Mouse (Mus musculus) urinary bladder, postnatal 10 days (tissue): ENCODE results near the gene Cmbl.

Experiments
- DNase-seq: peaks from one replicate; pipeline ENCODE4 v3.0.0; 2022; ENCODE audit warnings: low spot score

Cmbl gene

DNA sequence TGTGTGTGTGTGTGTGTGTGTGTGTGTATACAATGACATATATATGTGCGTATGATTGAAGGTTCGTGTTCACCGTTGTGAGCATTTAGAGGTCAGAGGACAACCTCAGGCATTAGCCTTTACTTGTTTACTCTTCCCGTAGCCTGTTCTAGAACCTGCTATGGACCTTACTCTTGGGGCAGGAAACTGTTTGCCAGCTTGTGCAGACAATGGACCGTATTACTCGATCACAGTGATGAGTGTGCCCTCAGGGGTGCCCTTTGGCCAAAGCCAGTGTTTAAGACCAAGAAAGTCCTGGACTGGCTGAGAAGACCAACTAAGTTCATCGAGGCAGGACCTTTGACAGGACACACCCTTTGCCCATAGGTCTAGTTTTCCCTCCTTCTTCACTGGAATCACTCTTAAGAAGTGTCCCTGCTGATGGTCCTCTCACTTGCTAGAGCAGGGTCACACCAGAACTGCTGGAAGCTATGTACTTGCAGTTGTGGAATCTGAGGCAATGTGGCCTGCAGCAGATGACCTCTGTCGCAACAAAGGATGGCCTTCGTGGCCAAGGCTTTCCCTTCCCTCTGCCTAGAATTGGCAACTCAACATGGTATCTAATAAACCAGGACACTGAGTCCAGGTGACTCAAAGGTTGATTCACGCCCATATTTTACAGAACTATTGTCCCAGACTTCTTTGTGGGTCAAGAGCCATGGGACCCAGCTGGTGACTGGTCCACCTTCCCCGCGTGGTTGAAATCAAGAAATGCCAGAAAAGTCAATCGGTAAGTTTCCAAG lies 18.3 kb downstream of the Cmbl start:
- DNase-seq = no peak

DNA sequence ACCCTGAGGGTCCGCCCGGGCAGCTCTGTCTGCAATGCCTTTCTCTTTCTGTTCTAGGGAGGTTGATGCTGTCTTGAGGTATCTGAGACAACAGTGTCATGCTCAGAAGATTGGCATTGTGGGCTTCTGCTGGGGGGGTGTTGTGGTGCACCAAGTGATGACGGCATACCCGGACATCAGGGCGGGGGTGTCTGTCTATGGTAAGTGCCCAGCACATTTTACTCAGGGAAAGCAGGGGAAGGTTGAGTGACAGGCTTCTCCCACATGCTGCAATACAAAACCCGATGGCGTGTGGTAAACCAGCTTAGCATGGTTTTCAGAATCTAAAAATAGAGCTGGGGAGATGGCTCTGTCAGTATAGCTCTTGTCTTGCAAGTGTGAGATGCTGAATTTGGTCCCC lies 20.0 kb downstream of the Cmbl start:
- DNase-seq = no peak

DNA sequence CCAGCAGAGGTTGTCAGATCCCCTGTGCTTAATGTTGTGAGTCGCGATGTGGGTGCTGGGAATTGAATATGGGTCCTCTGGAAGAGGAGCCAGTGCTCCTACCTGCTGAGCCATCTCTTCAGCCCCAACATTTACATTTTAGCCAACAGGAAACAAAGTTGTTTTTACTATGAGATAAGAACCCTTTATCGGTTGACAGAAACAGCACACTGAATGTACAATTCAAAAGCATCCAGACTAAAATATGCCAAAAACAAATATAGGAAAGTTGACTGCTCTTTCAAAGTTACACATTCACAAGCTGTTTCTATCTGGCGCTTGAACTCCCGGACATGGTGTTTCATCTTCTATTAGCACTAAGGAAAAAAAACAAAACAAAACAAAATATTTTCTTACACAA lies 20.9 kb downstream of the Cmbl start:
- DNase-seq = no peak

DNA sequence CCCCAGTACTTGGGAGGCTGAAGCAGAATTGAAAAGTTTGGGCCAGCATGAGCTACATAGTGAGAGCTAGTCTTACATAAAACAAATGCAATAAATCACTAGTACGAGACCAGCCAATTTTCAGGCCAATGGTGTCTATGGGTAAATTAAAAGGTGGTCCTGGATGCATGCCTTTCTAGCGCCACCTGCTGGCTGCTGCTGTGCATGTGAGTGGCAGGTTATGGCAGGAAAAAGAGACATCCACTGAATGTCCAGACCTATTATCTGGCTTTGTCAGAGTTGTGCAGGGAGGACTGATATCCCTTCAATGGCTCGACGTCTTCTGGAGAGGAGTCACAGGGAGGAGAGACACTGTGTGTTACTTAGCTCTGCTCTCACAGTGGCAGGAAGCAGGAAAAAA lies 21.3 kb downstream of the Cmbl start:
- DNase-seq = peak; percentile 54

DNA sequence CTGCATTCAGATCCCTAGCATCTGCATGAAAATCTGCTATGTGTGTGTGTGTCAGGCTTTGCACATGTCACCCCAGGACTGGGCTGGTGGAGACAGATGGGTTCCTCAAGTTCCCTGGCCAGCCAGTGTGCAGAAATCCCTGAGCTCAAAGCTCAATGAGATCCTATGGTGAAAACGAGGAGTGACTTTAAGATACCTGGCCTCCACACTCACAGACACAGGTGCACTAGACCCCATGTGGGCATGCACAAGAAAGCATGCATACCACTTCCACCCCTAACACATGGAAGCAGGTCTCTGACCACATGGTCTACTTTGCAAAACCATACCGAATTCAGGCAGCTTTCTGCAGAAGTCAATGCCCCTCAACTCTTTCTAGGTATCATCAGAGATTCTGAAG lies 22.6 kb downstream of the Cmbl start:
- DNase-seq = no peak

DNA sequence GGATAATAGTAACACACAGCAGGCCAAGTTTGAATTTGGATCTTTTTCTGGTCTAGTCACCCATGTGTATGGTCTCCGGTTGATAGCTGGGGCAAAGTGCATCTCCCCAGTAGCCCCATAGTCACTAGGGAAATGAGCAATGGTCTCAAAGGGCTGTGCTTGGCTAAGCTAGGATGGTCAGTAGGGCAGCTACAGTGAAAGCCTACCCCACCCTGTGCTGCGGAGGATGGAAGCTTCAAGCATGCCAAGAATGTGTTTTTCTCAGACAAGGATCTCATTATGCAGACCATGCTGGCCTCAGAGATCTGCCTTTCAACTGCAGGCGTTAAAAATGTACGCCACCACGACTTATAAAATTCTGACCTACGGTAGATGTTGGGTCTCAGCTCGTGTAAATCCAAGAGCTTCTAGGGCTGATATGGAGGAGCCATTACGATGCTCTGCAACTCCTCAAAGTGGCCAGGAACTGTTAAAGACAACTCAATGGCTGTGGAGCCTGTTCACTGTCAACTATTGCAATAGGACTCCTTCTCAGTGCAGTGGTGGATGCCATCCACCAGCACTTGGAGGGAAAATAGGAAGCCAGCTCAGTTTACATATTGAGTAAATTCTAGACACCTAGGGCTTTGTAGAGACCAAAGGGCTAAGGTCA lies 23.9 kb downstream of the Cmbl start:
- DNase-seq = no peak

DNA sequence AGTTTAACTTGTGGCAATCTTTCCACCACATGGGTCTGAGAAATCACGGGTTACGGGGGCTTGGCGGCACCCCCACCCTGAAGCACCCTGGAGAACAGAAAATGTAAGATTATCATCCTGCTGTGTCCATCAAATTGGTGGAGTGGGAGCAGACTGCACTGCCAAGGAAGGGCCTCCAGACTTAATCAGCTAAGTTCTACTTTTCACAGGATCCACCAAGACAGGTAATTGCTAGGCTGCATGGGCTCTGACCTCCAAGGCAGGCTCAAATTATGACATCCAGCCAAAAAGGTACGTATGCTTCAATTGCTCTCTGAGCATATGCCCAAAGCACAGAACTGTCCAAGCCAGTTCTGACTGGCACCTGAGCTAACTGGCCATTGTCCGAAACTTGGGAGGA lies 25.0 kb downstream of the Cmbl start:
- no peak for DNase-seq

DNA sequence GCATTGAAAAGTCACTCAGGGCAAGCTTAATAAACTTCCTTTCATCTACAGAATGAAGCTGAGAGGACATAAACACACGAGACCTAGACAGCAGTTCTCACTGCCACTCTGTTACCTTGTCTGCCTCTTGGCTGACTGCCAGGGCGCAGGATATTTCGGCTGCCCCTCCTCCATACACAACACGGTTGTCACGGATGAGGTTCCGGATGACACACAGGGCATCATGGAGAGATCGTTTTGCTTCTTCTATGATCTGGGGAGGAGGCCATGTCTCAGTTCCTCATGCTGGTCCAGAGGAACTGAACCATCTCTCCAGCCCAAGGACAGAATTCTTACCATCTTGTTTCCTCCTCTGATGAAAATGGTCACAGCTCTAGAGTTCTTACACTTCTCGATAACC lies 27.3 kb downstream of the Cmbl start:
- DNase-seq = no peak

DNA sequence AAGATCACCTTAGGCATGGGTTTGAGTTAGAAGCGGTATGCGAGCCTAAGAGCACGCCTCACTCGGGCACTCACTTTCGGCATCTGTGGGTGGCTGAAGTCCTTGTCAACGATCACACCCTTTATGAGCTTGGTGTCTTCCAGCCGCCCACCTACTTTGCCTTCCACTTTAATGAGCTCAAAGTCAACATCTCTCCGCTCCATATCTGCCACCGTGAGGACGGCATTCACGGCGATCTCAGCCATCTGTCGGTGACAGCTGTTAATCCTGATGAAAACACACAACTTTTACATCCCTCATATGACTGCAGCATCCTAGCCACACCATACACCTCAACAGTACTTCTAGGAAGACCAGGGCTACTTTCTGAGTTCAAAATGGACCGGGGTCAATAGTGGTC lies 29.1 kb downstream of the Cmbl start:
- no peak for DNase-seq

DNA sequence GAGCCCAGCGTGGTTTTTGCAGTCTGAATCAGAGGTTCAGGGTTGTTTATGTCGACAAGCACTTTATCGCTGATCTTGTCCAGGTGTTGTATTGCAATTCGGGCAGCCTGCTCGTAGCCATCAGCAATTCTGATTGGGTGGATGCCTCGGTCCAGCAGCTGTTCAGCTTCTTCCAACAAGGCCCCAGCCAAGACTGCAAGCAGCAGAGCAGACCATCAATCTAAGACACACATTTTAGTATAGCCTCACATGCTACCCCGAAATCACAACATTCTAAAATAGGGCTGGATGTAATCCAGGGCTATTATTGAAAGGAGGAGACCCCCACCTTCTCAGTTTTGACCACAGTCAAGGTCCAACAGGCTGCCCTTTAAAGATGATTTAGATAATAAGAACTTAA lies 30.5 kb downstream of the Cmbl start:
- no peak for DNase-seq

DNA sequence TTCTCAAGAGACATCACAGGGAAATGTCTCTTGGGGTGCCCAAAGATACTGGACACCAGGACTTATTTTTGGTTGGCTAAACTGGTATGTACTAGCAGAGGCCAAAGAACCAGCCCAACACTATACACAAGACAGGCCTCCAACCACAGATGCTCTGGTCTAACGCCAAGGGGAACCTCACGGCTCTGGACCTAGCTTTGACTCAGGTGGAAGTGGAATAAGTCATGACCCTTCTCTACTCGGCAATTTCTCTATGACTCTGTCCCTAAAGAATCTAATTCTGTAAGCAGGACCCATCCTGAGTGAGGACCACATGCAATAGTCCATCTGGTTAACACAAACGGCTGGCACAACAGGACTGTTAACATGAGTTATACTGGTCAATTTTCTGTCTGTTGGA lies 34.6 kb downstream of the Cmbl start:
- no peak for DNase-seq

DNA sequence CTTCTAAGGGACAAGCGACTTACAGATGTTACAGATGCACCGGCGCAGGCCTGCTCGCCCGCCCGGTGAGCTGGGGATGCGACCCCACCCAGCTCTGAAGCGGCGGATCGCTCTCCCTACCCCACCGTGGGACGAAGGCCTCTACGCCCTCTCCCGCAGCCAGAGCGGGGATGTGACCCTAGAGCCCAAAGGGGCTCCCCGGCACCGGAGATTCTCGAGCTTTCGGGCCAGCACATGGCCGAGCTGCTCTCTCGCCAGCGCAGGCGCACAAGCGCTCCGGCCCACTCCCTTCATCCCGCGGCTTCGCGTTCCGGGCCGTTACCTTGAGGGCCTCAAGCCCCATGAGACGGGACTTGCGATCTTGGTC lies 36.1 kb downstream of the Cmbl start:
- DNase-seq = no peak

DNA sequence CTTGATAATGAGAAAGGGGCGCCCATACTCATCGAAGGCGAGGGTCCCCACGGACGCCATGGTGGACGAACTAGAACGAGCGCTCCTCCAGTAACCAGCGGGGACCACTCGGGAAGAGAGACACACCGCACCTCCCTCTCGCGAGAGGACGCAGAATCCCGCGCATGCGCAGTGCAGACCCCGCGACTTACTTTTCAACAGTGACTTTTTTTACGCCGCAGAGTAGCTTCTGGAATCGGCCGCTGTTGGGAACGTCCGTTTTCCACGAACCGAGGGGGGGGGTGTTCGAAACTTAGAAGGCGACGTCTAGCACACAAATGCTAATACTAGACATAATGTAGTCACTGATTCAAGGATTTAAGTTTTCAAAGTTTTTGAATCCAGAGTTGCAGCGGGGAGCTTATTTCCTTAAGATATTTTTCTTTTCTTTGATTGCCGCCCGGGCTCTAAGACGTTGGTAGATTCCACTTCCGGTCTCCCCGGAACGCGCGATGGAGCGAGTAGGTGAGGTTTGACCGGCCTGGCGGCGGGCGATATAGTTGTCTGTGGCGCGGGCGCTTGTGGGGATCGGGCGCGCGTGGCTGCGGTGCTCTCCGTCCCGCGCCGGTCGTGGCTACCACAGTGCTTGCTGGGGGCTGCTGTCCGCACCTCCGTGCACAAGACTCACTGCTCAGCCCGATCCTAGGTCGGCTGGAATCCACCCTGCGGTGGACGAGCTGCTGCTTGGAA lies 36.6 kb downstream of the Cmbl start, which contains the start of the genes Cct5 and Fam173b:
Gene Cct5, minus strand, starts transcription at position 159 of the 729 bp plus-strand sequence.
Gene Fam173b, plus strand, starts transcription at position 207 of the 729 bp plus-strand sequence.
- DNase-seq = peak; percentile 98

DNA sequence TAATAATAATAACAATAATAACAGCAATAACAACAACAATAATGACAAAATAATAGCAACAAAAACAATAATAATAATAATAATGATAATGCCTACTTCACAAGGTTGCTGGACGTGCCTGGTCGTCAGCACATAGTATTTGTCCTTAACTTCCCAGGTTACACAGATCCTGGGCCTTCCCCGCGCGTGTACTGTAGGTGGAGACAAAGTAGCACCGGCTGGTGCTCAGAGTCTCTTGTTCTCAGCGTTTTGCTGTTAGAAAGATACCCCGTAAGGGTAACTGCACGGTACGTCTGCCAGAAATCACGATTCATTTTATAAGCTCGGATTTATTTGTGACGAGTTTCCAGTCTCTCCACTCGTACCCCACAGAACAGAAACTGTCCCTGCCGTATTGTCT lies 37.2 kb downstream of the Cmbl start:
- DNase-seq = no peak

DNA sequence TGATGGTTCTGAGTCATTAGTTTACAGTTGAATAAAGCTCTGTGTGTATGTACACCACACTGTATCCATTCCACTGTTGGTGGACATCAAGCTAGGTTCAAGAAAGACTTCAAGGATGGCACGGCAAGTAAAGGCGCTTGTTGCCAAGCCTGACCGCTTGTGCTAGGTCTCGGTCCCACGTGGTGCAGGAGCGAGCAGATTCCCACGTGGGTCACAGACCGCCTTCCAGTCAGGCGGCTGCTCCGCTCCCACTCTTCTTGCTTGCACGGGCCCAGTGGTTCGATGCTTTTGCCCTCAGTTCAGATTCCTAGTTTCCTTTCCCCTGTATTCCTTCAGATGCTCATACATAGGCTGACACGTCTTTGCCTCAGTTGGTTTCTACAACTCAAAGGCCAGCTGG lies 37.9 kb downstream of the Cmbl start:
- no peak for DNase-seq

DNA sequence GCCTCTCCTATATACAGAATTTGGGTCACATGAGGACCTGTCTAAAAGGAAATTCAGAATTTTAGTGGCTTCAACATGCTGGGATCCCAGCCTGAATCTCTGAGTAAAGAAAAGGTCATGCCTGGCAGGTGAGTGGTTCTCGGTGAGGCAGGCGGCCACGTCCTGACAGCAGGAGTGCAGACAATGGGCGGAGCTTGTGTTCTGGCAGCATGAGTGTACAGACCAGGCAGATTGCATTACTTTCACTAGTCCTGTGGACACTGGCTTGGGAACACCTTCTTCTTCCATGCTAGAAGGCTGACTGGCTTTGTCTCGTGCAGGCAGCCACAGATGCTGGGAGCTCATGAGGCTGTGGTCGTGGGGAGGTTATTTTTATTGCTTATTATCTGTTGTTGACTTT lies 41.6 kb downstream of the Cmbl start:
- DNase-seq = no peak

DNA sequence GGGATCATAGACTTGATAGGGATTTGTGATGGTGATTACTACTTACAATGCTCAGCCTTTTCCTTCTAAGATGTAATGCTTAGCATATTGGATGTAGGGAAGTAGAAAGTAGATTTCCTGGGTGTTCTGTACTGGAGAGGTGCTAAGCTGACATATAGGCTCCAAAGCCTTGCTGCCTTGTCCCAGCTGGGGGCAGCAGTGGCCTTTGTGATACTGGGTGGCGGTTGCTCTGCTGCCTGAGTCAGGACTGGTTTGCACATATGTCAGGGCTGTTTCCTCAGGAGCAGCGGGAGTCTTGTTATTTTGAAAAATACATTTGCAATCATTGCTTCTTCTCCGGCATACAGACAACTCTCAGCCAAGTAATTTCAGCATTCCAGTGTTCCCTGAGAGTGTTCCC lies 45.8 kb downstream of the Cmbl start:
- no peak for DNase-seq

DNA sequence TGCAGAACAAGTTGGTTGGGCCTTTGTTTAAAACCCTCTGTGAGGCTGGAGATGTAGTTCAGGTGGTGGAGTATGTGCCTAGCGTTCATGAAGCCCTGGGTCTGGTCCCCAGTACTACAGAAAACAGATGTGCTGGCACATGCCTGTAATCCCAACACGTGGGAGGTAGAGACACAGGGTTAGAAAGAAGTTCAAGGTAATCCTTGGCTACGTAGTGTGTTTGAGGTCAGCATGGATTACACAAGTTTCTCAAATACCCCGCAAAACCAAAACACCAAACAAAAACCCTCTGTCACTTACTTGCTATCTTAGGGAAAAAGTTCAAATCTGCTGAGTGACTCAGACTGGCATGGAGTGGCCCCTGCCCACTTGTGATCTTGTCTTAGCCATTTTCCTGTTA lies 46.8 kb downstream of the Cmbl start:
- DNase-seq = no peak

DNA sequence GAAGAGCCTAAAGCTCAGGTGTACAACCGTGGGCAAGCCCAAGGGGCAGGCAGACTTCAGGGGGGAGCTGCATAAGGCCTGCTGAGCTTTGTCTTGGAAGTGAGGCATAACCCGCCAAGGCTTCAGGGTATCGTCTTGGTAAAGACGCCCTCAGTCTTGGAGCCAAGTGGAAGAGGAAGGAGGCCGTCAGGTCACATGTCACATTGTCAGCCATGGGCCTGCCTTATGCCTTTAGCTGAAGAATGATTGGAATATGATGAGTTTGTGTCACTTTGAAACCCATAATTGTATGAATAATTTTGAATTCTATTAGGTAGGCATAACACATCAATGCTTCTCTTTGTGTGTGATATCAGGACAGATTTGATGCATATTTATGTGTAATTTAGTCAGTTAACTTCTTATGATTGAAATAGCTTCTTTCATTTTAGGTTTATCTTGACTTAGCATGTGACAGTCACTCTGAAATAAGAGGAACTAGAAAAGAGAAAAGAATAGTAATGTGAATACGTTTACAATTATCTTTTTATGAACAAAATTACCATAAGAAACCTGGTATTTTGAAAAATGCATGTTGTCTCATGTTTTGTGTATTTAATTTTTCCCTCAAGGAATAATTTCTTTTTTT lies 48.8 kb downstream of the Cmbl start:
- no peak for DNase-seq

DNA sequence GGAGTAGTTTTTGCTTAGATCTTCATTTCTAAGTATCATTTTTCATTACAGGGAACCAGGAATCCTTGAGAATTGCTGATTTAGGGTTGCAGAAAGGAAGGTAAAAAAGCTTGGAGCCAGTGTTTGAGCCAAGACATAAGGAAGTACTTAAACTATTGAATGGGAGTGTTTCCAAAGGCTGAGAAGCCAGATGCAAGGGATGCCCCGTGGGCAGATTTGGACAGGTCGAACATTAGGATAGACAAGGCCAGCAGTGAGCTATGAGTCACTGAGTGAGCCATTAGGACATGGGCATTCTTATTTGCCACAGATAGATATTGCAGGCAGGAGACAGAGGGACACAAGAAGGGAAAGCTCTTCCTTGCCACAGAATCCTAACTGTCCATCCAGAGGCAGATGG lies 49.5 kb downstream of the Cmbl start:
- no peak for DNase-seq

DNA sequence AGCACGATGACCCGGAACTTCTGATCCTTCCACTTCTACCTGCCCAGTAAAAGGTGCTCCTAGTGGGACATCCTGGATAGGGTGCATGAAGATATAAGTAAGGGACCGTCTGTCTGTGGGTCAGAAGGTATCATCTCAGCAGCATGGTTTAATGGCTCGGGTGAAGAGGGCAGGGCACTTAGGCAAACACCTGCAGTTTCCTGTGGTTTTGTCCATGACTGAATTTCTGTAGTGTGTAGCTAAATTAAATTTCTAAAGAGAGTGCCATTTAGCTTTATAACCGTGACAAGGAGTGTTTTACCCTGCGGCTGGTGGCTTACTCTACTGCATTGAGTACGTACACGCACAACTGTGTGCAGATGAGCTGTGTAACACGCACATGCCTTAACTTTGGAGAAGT lies 52.1 kb downstream of the Cmbl start:
- no peak for DNase-seq

DNA sequence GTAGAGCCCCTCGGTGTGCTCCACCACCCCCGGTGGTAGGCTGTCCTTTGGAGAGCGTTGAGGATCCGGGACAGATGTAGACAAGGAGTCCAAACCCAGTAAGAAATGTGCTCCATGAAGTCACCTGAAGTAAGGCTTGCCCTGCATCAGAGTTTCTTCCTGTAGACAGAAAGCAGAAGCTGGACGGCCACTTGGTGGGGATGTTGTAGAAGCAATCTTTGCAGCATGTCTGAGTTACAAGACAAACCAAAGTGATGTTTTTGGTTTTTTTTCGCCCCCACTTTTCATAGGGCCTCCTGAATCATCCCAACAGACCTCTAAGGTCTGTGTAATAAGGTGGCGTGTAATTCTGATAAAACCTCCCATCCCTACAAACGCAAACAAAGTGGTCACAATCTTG lies 54.3 kb downstream of the Cmbl start:
- DNase-seq = no peak
